Mouse (Mus musculus) liver, adult 2 months (tissue): Measurements from ENCODE around the gene Prkca.

Experiments used
- CTCF ChIP-seq: fragments of 200-500 bp; IDR thresholded peaks from 2 replicates; pipeline ENCODE4 v1.5.1; 2011; ENCODE audit warnings: low read depth, low read length, control low read depth
- POLR2A ChIP-seq: fragments of 200-500 bp; IDR thresholded peaks from 2 replicates; pipeline ENCODE4 v1.6.1; 2011; ENCODE audit warnings: low read length, control low read depth; ENCODE audit not compliant: insufficient read depth; ENCODE audit errors: extremely low read depth

DNA sequence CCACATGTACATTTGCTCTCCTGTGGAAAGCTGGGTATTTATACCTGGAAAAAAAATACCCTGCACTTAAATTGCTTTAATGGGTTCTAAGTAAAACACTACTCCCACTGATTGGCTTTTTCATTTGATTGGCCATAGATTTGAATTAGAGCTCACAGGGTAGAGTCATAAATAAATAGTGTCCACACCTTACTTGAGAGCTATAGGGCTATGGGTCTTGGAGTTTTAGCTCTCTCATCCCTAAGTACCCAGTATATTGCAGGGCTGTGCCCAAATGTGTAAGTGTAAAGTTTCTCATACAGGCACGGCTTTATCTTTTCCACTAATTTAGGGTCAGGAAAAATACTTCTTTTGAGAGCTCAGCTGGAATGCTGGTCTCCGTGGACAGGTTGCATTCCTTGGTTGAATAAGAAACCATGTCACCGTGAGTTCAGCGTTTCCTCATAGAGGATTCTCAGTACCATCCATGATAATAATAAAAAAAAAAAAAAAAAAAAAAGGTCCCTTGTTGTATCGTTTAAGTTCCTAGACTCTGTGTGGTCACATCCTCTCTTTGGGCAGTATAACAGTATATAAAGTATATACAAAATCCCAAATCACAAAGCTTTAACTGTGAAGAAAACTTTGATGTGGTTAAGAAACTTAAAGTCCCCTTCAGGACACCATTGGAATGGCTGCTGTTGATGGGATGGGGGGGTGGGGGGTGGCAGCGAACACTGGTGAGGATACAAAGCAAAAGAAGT lies 82.8 kb downstream of the Prkca start:
- no peak for TF ChIP-seq CTCF
- no peak for TF ChIP-seq POLR2A
